Mouse (Mus musculus) intestine, embryonic 16.5 days (tissue): Measurements from ENCODE around the gene Cpne2. TPM values are rescaled to one million over a fixed set of nuclear protein-coding genes. Genes with fewer than 3 reads are reported as not detected.

Experiments
- microRNA-seq: library from miRNA; unstranded; fragments of <30 nt; microRNA quantifications from one replicate; pipeline ENCODE4, GENCODE M21; 2016
- polyA plus RNA-seq: library from polyadenylated mRNA; unstranded; fragments of >200 nt; fragmentation: Nextera tagmentation; extraction: Ambion mirVana; gene quantifications from 2 replicates; pipeline ENCODE4 v1.2.1, GENCODE M21; 2015

Cpne2 gene
- polyA plus RNA-seq, 1 experiment from 2014 or later, result 5.7 TPM

Small RNA genes within 50 kb of the gene (microRNA-seq; reads per million reads assigned to microRNA genes)
- not detected for gene Mir7072

Other genes with a start within 250 kb of the Cpne2 start
- gene Slc12a3, start 203.8 kb upstream of the Cpne2 start, polyA plus RNA-seq, result 0.05 and 0.06 TPM in 2 replicates
- gene Herpud1, start 146.6 kb upstream of the Cpne2 start, polyA plus RNA-seq, result 163 and 188 TPM in 2 replicates
- 0.27 and 0.43 TPM in 2 replicates for gene Nlrc5, start 98.6 kb upstream of the Cpne2 start, polyA plus RNA-seq
- 27.9 and 29.5 TPM in 2 replicates for gene Rspry1, start 68.9 kb downstream of the Cpne2 start, polyA plus RNA-seq
- 50.7 and 56.4 TPM in 2 replicates for gene Fam192a, start 69.0 kb downstream of the Cpne2 start, polyA plus RNA-seq
- 104 and 106 TPM in 2 replicates for gene Arl2bp, start 133.6 kb downstream of the Cpne2 start, polyA plus RNA-seq
- gene Pllp, start 163.3 kb downstream of the Cpne2 start, polyA plus RNA-seq, result 55.6 and 64.0 TPM in 2 replicates
- 0.10 TPM in 1 of 2 replicates, not detected in the other for gene Ccl22, start 212.6 kb downstream of the Cpne2 start, polyA plus RNA-seq
- gene Cx3cl1, start 239.0 kb downstream of the Cpne2 start, polyA plus RNA-seq, result 34.7 and 47.2 TPM in 2 replicates